Mouse (Mus musculus) hindbrain, embryonic 11.5 days (tissue): ENCODE measurements at regions not wholly inside any gene's neighbourhood (a gene's known extent, or its start where the extent isn't known, plus 50 kb on each side); places are given as distances from the start of the nearest gene placed in this dataset.

ENCODE experiments used
- ATAC-seq: fragments of 200-750 bp; cut with Nextera tagmentation; 2 replicates; pipeline ENCODE4 v1.8.0; 2017; ENCODE audit warnings: mild to moderate bottlenecking, moderate TSS enrichment, moderate library complexity; ENCODE audit not compliant: low FRiP score
- DNase-seq: peaks from one replicate; pipeline ENCODE4 v3.0.0-alpha.2; 2015; ENCODE audit warnings: low spot score
- H3K27ac ChIP-seq: fragments of 300-500 bp; sonication (generic); 2 replicates; pipeline ENCODE4 v1.5.1; 2014; ENCODE audit warnings: mild to moderate bottlenecking, low read depth, low read length
- H3K27me3 ChIP-seq: fragments of 300-500 bp; sonication (generic); 2 replicates; pipeline ENCODE4 v1.6.1; 2014; ENCODE audit warnings: mild to moderate bottlenecking, low read length, moderate library complexity, mixed read lengths; ENCODE audit not compliant: control insufficient read depth, insufficient read depth
- H3K36me3 ChIP-seq: fragments of 300-500 bp; sonication (generic); 2 replicates; pipeline ENCODE4 v1.6.1; 2014; ENCODE audit warnings: mild to moderate bottlenecking, low read length, moderate library complexity, mixed read lengths; ENCODE audit not compliant: control insufficient read depth, insufficient read depth
- H3K4me1 ChIP-seq: fragments of 300-500 bp; sonication (generic); replicated peaks from 2 replicates; pipeline ENCODE4 v1.6.1; 2014; ENCODE audit warnings: low read length, mixed read lengths; ENCODE audit not compliant: control insufficient read depth, insufficient read depth
- H3K4me2 ChIP-seq: fragments of 300-500 bp; sonication (generic); replicated peaks from 2 replicates; pipeline ENCODE4 v1.6.1; 2014; ENCODE audit warnings: mild to moderate bottlenecking, low read depth, low read length
- H3K4me3 ChIP-seq: fragments of 300-500 bp; sonication (generic); 2 replicates; pipeline ENCODE4 v1.5.1; 2014; ENCODE audit warnings: low read depth, low read length
- H3K9ac ChIP-seq: fragments of 300-500 bp; sonication (generic); 2 replicates; pipeline ENCODE4 v1.6.1; 2014; ENCODE audit warnings: low read depth, low read length
- H3K9me3 ChIP-seq: fragments of 300-500 bp; sonication (generic); 2 replicates; pipeline ENCODE4 v1.6.1; 2016; ENCODE audit warnings: low read length; ENCODE audit not compliant: control insufficient read depth
- WGBS: fragments of 180-500 bp; shearing (Covaris S2); extraction: QIAGEN DNeasy Blood & Tissue Kit; methylation state at CpG from one replicate; pipeline ENCODE4 v1.1.7; 2014; 5-methylcytosine and 5-hydroxymethylcytosine counted together

DNA sequence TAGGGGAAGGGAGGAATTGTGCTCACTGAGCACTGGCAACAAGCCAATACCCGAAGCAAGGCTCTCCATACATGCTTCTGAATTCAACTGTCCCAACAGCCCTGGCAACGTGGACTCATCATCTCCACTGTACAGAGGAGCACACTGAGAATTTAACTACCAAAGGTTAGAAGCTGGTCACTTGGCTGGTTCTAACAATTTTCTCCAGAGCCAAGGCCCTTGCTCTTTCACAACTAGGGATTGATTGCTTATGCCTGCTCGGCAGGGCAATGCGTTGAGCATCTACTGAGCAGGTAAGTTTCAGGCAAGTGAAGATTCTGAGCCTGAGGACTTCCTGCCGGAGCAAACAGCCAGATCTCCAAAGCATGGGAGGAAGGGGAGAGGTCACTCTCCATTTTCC lies 616.0 kb upstream of the Cdh5 start:
- Histone ChIP-seq H3K9ac (no peak overlapping the region), H3K4me1 (peaks cover 4% of the 10 kb centered on the region; the same call in 1 of the 2 replicates)
- WGBS = 88% methylated on average over 5 of the region's 5 CpGs

DNA sequence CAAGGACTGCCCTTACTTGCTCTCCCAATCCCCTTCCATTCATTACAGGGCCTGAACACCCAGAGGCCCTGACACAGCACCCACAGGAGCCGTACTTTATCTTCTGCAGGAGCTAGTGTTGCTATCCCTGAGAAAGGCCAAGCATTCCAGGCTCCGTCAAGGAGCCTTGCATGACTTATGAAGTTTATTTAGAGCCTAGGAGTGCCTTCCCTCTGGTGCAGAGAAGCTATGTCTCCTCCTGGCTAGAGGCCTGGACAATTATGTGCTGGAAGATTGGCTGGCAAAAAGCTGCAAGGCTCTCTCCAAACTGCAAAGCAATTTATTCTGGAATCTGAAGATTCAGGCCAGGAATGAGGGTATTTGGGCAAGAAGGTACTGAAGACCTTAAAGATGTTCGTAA lies 612.0 kb upstream of the Cdh5 start:
- Histone ChIP-seq H3K9me3 (no peaks in the 10 kb centered on the region), H3K9ac (no peak overlapping the region), H3K4me2 (no peak overlapping the region), H3K36me3 (no peaks in the 10 kb centered on the region), H3K27ac (no peak overlapping the region), H3K27me3 (no peaks in the 10 kb centered on the region), H3K4me3 (no peak overlapping the region), H3K4me1 (no peaks in the 10 kb centered on the region)
- WGBS = 87% methylated on average over 3 of the region's 3 CpGs
- no peak for ATAC-seq
- no peak for DNase-seq

More for the DNA sequence above, 616.0 kb upstream of the Cdh5 start:
- H3K27me3 ChIP-seq = no peaks in the 10 kb centered on the region
- DNase-seq (no peak), ATAC-seq (no peak)
- H3K4me2 ChIP-seq = no peak overlapping the region
- H3K9me3 ChIP-seq = no peaks in the 10 kb centered on the region
- no peak overlapping the region for H3K4me3 ChIP-seq
- no peak overlapping the region for H3K27ac ChIP-seq
- no peaks in the 10 kb centered on the region for H3K36me3 ChIP-seq

DNA sequence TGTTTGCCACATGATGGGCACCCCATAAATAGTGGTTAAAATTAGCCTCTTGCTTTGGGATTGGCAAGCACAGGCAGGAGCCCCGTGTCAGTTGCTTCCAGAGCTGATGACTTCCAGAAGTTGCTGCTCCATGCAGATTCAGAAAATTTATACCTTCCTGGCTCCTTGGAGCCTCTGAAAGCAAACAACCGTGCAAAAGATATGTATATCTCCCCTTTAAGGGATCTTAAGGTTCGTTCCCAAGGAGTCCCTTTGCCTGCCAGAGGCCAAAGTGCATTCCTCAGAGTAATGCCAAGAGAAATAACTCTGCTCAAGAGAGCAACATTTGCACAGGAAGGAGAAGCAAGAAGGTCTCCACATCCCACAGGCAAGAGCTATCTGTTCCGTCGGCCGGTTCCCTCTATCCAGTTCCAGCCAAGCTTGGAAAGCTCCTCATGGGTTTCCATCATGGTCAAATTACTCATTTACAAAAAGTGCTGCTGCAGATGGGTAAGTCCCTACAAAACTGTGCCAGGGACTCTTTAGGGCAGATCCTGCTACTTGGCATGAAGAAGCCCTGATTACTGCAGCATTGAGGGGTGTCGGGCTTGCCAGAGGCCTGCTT lies 608.4 kb upstream of the Cdh5 start:
- WGBS = 83% methylated on average over 7 of the region's 7 CpGs
- DNase-seq (no peak), ATAC-seq (no peak)
- Histone ChIP-seq H3K27me3 (no peaks in the 10 kb centered on the region), H3K27ac (no peak overlapping the region), H3K4me2 (no peak overlapping the region), H3K4me3 (no peak overlapping the region), H3K9me3 (no peaks in the 10 kb centered on the region), H3K4me1 (no peaks in the 10 kb centered on the region), H3K36me3 (no peaks in the 10 kb centered on the region), H3K9ac (no peak overlapping the region)

DNA sequence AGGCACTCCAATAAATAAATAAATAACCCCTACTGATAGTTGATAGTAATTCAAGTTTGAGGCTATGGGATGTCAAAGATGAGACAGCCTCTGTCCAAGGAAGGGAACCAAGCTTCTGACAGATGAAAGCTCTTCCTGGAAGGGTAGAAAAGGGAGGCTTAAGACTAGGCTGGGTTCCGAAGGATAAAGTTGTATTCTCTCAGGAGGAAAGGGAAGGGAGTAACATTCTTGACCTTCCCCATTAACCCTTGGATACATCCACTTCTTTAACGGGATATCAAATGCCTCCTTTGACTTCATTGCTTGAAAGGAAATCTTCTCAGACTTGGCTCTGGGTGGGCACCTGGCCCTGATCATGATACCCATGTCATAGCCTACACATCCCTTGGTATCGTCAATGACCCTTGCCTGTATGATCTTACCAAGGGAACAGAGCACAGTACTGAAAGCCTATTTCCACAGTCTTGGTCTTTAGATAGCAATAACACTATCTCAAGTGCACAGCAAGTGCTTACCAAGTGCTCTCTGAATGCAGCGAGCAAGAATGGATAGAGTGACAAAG lies 607.4 kb upstream of the Cdh5 start:
- 84% methylated on average over 4 of the region's 4 CpGs for WGBS
- H3K27me3 ChIP-seq = no peaks in the 10 kb centered on the region
- no peak for DNase-seq

DNA sequence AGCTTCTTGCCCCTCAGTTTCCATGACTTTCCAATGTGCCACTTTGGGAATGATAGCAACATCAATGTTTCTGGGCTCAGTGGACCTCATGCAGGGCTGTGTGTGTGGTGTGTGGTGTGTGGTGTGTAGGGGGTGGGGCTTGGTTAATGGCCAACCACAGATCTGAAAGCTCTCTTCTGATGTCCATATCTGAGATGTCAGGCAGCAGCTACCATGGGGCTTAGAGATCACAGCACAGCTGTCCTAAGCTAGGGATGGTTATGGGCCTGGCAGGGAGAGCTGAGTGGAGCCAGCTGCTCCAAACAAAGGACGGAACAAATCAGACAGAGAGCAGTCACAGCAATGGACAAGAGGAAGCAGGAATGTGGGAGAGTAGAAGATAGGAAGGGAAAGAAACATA lies 606.8 kb upstream of the Cdh5 start:
- no peaks in the 10 kb centered on the region for H3K27me3 ChIP-seq
- no peaks in the 10 kb centered on the region for H3K4me1 ChIP-seq
- H3K9me3 ChIP-seq = no peaks in the 10 kb centered on the region
- H3K4me2 ChIP-seq = no peak overlapping the region
- WGBS = 78% methylated on average over 1 of the region's 1 CpGs
- no peak for DNase-seq
- no peak overlapping the region for H3K4me3 ChIP-seq
- H3K27ac ChIP-seq = no peak overlapping the region
- no peaks in the 10 kb centered on the region for H3K36me3 ChIP-seq
- H3K9ac ChIP-seq = no peak overlapping the region
- ATAC-seq = no peak

More for the DNA sequence above, 607.4 kb upstream of the Cdh5 start:
- Histone ChIP-seq H3K4me2 (no peak overlapping the region), H3K9ac (no peak overlapping the region), H3K9me3 (no peaks in the 10 kb centered on the region), H3K4me3 (no peak overlapping the region), H3K36me3 (no peaks in the 10 kb centered on the region), H3K27ac (no peak overlapping the region), H3K4me1 (no peaks in the 10 kb centered on the region)
- ATAC-seq = no peak

DNA sequence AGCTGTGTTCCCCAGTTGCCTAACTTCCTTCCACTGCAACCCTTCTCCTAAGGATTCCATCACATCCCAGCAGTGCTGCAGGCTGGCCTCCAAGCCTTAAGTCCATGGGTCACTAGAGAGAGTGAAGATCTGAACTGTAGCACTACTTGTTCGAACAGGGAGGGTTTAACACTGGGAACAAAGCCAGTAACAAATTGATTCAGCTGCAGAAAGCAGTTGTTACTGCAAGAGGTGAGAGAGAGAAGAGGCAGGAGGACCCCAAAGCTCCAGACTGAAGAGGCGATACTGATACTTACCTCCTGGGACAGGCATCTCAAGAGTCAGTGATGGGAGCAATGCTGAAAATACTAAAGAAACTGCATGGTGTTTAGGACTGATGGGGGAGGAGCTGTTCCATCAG lies 600.1 kb upstream of the Cdh5 start:
- no peak overlapping the region for H3K4me2 ChIP-seq
- H3K4me3 ChIP-seq = no peak overlapping the region
- DNase-seq = no peak
- H3K4me1 ChIP-seq = no peaks in the 10 kb centered on the region
- no peak for ATAC-seq
- no peaks in the 10 kb centered on the region for H3K9me3 ChIP-seq
- H3K27me3 ChIP-seq = no peaks in the 10 kb centered on the region
- no peak overlapping the region for H3K27ac ChIP-seq
- H3K9ac ChIP-seq = no peak overlapping the region
- 78% methylated on average over 2 of the region's 2 CpGs for WGBS
- no peaks in the 10 kb centered on the region for H3K36me3 ChIP-seq

DNA sequence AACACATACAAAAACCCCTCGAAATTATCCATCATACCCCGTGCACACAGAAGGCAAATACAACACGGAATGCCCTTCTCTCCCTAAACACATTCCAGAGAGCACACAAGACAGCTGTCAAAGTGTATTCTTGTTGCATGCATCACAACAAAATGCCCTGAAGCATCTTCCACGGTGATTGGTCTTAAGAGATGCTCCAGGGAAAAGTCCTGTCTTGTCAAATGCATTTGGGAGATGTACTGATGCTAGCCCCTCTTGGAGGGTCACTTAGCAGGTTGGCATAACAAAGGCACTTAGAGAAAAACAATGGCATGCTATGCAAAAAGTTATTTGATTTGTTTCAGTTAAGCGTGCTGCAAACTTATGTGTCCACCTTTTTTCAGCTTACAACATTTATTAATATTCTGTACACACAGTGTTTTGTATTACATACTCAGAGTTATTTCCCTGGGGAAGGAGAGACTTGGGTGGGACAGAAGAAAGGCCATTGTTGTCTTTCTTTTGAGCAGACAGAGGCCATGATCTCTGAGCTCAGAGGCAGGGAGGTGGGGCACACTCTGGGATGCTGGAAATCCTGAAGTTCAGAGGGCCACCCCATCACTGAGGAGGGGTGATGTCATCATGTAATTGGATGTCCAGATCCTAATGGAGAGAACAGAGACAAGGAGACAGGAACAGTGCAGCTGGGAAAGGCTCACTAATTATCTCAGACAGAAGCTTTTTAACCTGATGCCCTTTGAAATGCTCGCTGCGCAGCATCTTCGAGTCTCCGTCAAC lies 598.2 kb upstream of the Cdh5 start:
- Histone ChIP-seq H3K9ac (no peak overlapping the region), H3K4me1 (no peaks in the 10 kb centered on the region), H3K4me2 (no peak overlapping the region), H3K27me3 (no peaks in the 10 kb centered on the region), H3K4me3 (no peak overlapping the region), H3K36me3 (no peaks in the 10 kb centered on the region), H3K27ac (no peak overlapping the region), H3K9me3 (no peaks in the 10 kb centered on the region)
- DNase-seq (peak; percentile 14), ATAC-seq (peak; percentile 80)
- WGBS = 58% methylated on average over 9 of the region's 9 CpGs

DNA sequence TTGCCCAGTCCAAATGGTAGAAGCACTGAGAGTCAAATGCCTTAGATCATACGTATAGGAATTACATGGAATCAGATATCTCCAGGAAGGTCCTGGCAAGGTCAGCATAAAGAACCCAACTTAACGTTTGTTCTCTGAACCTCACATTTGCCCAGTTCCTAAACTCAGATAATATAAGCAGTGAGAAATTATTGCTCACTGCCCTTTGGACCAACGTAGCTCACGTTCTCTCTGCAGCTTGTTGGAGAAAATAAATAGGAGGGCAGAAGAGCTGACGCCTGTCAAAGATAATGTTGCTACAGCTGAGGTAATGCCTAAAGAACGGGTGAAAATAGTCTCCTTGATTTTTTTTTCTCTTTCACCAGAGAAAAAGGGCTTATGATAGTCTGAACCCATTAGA lies 595.1 kb upstream of the Cdh5 start:
- 64% methylated on average over 6 of the region's 6 CpGs for WGBS

DNA sequence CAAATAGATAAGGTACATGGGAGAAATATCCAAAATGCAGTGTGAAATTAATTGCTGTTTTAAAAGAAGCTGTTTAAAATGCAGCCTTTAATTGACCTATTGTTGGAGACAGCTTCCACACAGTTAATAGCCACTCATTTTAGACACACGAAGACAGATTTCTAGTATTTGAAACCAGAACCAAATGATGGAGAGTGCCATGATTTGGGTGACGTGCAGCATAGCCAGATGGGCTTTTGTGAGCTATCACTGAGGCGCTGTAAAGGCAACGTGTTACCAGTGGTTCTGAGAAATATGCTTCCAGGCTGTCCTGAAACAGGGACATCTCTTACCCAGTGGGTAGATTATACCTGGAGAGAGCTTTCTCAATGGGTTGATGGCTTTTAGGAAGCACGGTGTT lies 594.4 kb upstream of the Cdh5 start:
- Histone ChIP-seq H3K4me1 (no peaks in the 10 kb centered on the region), H3K4me3 (no peak overlapping the region), H3K9ac (no peak overlapping the region), H3K27me3 (no peaks in the 10 kb centered on the region), H3K4me2 (no peak overlapping the region), H3K9me3 (no peaks in the 10 kb centered on the region), H3K36me3 (no peaks in the 10 kb centered on the region), H3K27ac (no peak overlapping the region)
- DNase-seq = no peak
- whole genome bisulfite sequencing = 83% methylated on average over 5 of the region's 5 CpGs
- no peak for ATAC-seq

More for the DNA sequence above, 595.1 kb upstream of the Cdh5 start:
- Histone ChIP-seq H3K4me2 (no peak overlapping the region), H3K36me3 (no peaks in the 10 kb centered on the region), H3K27ac (no peak overlapping the region), H3K27me3 (no peaks in the 10 kb centered on the region), H3K9ac (no peak overlapping the region), H3K9me3 (no peaks in the 10 kb centered on the region), H3K4me3 (no peak overlapping the region), H3K4me1 (no peaks in the 10 kb centered on the region)
- DNase-seq (no peak), ATAC-seq (no peak)
